Mouse (Mus musculus): Measurements from ENCODE around the gene Cnnm3.

Gene Cnnm3

GRCm38 (mm10) chr1:36511289-36512021, at the start of gene Cnnm3:
TSS of gene Cnnm3 (plus strand) at chr1:36511867.
- peak; percentile 98 for DNase-seq (ENCODE audit: low read depth, low spot score)

DNA sequence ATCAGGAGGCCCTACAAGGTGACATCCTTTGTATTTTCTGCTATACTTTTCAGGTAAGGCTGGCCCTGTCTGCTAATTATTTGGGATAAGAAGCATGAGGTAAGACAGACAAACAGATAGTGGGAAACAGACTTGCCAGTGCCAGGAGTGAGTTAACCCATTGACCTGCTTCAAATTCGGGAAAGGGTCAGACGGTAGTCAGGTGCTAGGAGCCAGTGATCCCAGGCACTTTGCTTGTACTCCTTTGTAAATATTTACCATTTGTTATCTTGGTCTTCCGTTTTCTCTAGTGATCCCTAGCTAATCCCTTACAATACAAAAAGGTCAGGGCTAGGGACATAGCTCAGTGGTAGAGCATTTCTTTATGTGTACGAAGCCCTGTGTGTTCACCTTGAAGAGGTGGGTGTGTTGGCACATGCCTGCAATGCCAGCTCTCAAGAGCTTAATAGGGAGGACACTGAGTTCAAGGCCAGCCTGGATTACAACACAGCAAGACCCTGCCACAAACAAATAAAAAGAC, 46.0 kb upstream of the Cnnm3 start:
- DNase-seq (ENCODE audit: low read depth, low spot score), result no peak

GRCm38 (mm10) chr1:36467446-36467845, 44.2 kb upstream of the Cnnm3 start:
- peak; percentile 48 for DNase-seq (ENCODE audit: low read depth, low spot score)

DNA sequence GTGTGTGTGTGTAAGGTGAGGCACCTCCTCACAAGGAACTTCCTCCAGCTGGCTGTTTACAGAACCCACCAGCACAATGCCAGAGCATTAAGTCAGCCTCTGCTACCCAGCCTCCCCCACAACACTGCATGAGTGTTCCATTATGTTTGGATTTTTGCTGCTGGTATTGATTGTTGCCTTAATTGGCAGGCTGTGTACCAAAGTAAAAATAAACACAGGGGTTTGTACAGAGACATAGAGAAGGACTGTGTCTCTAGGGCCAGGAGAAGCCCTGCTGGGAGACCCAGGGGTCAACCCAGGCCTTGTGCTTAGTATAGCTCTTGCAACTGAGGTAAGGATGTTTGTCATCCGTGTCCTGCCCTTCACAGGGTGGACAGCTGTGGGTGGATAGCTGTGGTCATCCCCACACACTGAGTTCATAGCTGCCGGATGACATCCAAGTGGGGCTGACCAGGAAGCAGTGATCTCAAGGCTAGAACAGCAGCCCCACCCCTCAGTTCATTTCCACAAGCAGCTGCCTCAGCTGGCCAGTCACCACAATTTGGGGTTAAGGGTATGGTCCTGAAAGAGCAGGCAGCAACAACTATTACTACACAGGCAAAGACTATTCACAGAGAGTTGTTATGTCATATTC, 41.7 kb upstream of the Cnnm3 start:
- no peak for DNase-seq (ENCODE audit: low read depth, low spot score)

DNA sequence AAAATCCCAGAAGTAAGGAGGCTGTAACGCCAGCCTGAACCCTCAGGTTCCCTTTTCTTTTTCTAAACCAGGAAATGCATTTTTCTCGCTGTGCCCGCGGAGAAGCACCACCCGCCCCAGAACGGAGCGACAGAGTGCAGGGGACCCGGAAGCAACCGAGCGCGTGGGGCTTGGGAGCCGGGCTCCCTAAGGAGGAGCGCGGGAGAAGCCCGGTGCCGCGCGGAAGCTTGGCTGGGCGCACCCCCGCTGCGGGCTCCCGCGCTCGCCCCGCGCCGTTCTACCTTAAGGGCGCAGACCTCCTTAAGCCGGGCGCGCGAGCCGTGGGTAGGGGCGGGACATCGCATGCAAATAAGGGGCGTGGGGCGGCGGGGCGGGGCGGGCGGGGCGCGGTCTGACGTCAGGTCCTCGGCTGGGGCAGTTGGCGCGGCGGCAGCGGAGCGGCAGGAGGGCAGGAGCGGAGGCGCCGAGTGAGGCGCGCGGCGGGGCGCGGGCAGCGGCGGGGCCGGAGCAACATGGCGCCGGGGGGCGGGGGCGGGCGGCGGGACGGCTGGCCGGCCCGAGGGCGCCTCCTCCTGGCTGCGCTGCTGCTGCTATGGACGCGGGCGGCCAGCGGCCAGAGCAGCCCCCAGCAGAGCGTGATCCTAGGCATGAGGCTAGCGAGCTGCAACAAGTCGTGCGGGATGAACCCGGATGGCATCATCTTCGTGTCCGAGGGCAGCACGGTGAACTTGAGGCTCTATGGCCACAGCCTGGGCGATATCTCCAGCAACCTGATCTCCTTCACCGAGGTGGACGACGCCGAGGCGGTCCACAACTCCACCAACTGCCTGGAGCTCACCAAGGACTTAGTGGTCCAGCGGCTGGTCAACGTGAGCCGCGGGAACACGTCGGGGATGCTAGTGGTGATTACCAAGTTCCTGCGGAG, 40.2 kb upstream of the Cnnm3 start, which contains the start of gene Cnnm4:
Gene Cnnm4, plus strand, starts transcription at position 440 of the 925 bp plus-strand sequence.
- DNase-seq (ENCODE audit: low read depth, low spot score), result peak; percentile 91

DNA sequence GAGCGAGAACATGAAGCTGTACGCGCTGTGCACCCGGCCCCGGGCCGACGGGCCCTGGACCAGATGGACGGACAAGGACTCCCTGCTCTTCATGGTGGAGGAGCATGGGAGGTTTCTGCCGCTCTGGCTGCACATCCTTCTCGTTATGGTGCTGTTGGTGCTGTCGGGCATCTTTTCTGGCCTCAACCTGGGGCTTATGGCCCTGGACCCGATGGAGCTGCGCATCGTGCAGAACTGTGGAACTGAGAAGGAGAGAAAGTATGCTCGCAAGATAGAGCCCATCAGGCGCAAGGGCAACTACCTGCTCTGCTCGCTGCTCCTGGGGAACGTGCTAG, 39.6 kb upstream of the Cnnm3 start:
- DNase-seq (ENCODE audit: low read depth, low spot score), result no peak

DNA sequence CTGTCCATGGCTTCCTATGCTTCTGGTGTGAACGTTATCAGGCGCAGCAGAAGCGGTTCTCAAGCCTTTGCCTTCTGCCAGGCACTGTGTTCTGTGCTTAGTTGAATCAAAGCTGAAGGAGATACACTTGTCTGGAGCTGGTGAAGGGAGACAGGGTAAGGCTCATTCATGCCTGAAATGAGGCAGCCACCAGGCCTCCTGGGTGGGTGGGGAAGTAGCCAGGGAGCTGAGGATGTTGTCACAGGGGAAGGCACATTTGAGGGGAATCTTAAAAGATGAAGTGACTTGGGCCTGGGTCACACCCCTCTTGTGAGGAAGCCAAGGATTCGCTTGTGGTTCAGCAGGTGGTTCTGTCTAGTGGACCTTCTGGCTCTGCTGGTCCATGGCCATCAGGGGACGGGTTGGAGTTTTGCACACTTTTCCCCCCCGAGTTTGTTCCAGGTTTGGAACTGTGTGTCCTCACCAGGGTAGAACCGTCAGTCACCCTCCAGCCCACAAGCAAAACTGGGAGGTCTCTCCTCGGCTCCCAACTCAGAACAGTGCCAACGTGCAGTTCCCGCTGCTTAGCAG, 38.4 kb upstream of the Cnnm3 start:
- peak; percentile 24 for DNase-seq (ENCODE audit: low read depth, low spot score)

DNA sequence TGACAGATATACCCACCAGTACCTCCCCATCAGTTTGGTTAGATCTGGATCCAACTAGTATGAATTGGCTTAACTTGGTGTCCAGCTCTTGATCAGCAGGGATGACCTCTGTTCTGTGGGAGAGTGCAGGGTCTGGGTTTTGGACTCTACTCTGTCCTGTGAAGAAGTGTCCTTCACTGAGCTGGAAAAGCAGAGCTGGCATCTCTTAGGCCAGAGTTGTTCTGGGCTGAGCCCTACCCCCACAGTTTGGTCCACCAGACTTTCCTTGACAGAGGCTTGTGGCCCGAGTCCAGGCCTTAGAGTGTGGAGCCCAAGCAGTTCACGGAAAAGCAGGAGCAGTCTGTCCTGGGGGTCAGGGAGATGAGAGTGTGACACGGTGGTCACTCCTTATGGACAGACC, 37.0 kb upstream of the Cnnm3 start:
- DNase-seq (ENCODE audit: low read depth, low spot score), result no peak

DNA sequence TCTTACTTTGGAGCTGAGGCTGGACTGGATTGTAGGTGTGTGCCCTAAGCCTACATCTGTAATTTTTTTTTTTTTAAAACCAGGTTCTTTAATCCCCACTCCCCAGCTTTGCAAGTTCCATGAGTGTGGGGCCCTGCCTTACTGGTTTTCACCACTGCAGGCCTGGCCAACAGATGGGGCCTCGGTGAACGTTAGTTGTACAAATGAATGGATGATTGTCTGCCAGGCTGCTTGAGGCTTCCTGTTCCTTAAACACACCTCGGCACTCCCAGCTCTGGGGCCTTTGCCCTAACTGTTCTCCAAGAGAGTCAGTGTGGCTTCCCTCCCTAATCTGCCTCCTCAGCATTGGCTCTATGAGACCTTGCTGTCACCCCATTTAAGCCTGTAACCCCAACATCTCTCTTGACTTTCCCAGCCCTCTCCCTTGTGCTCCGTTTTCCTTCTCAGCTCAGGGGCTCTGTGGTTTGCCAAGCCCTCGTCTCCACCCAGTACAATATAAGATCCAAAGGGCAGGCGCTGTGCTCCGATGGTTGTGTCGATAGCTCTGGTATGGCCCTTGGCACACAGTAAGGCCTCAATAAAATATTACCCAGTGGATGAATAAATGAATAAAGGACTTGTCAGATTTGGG, 36.1 kb upstream of the Cnnm3 start:
- no peak for DNase-seq (ENCODE audit: low read depth, low spot score)

GRCm38 (mm10) chr1:36476426-36476825, 35.2 kb upstream of the Cnnm3 start:
- DNase-seq (ENCODE audit: low read depth, low spot score), result no peak

GRCm38 (mm10) chr1:36478343-36478795, 33.3 kb upstream of the Cnnm3 start:
- DNase-seq (ENCODE audit: low read depth, low spot score), result no peak

GRCm38 (mm10) chr1:36479903-36480899, 31.5 kb upstream of the Cnnm3 start:
- no peak for DNase-seq (ENCODE audit: low read depth, low spot score)

- no peak for DNase-seq (ENCODE audit: low read depth, low spot score)
Measured at GRCm38 (mm10) chr1:36483825-36484224, 27.8 kb upstream of the Cnnm3 start.

DNA sequence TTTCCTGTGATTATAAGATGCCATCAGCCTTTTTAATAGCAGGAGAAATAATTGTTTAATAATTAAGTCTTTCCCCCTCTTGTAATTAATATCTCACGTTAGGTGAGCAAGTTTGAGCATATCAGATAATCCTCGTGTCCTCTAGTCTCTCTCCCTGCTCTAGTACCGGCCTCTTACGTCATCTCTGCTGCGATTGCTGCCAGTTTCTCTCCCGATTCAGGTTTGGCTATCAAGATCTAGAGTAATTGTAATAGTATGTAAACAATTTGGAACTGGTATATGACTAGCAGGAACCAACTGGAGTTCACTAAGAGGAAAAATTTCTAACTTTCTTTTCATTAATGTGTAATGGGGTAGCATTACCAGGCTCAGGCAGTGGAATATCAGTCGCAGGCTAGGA, 26.6 kb upstream of the Cnnm3 start:
- DNase-seq (ENCODE audit: low read depth, low spot score), result no peak

GRCm38 (mm10) chr1:36487111-36487510, 24.6 kb upstream of the Cnnm3 start:
- no peak for DNase-seq (ENCODE audit: low read depth, low spot score)

- DNase-seq (ENCODE audit: low read depth, low spot score), result no peak
Measured at GRCm38 (mm10) chr1:36489661-36490060, 22.0 kb upstream of the Cnnm3 start.

DNA sequence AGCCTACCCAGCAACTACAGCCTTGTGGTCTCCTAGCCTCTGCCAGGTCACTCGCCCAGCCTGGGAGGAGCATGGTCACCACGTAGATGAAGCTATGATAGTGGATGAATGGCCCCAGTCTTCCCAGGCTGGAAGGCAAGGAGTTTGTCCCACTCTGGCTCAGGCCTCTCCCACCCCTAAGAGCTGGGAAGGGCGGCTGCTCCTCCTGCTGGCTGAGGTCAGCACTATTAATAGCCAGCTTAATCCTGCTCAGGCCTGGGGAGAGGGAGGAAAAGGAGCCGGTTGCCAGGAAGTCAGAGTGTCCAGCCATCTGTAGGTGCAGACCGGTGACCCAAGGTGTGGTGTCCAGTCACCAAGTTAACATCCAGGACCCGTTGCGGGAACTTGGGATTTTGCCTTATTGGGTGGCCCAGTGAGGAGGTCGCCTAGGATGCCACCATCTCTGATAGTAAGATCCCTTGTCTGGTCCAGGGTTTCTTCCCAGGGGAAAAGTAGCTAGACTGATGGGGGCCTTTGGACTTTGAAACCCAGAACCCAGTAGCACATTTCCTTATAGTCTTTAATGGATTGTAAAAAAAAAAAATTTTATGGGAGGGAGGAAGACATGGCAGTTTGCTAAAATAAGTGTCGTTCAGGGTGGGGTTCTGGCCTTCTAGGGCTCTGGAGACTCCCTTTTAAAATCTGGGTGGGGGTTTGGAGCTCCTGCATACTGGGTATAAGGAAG, 19.1 kb upstream of the Cnnm3 start:
- no peak for DNase-seq (ENCODE audit: low read depth, low spot score)

GRCm38 (mm10) chr1:36493299-36493698, 18.4 kb upstream of the Cnnm3 start:
- DNase-seq (ENCODE audit: low read depth, low spot score), result no peak

GRCm38 (mm10) chr1:36496719-36497118, 14.9 kb upstream of the Cnnm3 start:
- no peak for DNase-seq (ENCODE audit: low read depth, low spot score)

Measured in A20 (cell line).